Mouse (Mus musculus) embryonic fibroblast, embryonic 13.5 days (primary cell): ENCODE results near the gene Stard13.

Source experiments
- CTCF ChIP-seq: IDR thresholded peaks from 2 replicates; pipeline ENCODE4 v1.5.1; 2011; ENCODE audit warnings: mild to moderate bottlenecking, control low read depth, low read length, moderate library complexity, borderline replicate concordance; ENCODE audit not compliant: insufficient read depth
- POLR2A ChIP-seq: IDR thresholded peaks from 2 replicates; pipeline ENCODE4 v1.6.1; 2011; ENCODE audit warnings: low read depth, mild to moderate bottlenecking, control low read depth, low read length, moderate library complexity

DNA sequence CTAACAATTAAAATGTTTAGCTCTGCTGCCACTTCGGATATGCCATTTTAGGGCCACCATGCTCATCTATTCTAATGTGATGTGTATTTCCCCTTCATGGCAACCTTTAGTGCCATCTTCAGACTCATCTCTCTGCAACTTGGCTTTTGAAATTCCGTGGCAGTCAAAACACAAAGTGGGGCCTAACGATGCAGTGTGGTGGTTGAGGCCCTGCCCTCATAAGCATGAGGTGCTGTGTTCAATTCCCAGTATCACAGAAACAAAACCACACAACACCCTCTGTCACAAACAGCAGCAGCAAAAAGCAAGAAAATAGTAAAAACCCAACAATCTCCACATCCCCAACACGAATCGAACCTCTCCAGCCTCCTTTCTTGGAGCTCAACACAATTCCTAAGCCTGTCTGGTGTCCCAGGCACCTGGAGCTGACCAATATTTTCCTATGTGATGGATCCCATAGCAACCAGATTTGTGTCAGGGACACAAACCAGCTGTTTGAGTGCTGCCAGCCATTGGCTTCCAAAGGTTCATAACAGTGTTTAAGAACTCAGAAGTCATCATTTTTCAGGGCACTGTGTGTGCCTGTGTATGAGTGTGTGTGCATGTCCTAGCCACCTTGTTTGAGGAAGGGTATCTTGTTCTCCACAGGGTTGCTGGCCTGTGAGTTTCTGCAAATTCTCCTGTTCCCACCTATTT lies 117.3 kb downstream of the Stard13 start:
- no peak for TF ChIP-seq POLR2A
- no peak for TF ChIP-seq CTCF
